Mouse (Mus musculus) embryonic facial prominence, embryonic 10.5 days (tissue): ENCODE data around the gene Mthfr. TPM values are rescaled to one million over a fixed set of nuclear protein-coding genes. Genes with fewer than 3 reads are reported as not detected.
A peak's percentile ranks its signal among the peaks of the same experiment; 100 is the strongest.

Experiments used
- DNase-seq: peaks from one replicate; pipeline ENCODE4 v3.0.0-alpha.2; 2017; ENCODE audit warnings: low spot score
- H3K27ac ChIP-seq: fragments of 300-500 bp; sonication (generic); replicated peaks from 2 replicates; pipeline ENCODE4 v1.5.1; 2016; ENCODE audit warnings: mild to moderate bottlenecking
- H3K27me3 ChIP-seq: fragments of 300-500 bp; sonication (generic); replicated peaks from 2 replicates; pipeline ENCODE4 v1.6.1; 2016; ENCODE audit warnings: low read depth, mild to moderate bottlenecking; ENCODE audit not compliant: poor library complexity, severe bottlenecking
- H3K36me3 ChIP-seq: fragments of 300-500 bp; sonication (generic); replicated peaks from 2 replicates; pipeline ENCODE4 v1.6.1; 2016; ENCODE audit warnings: mild to moderate bottlenecking, moderate library complexity
- H3K4me1 ChIP-seq: fragments of 300-500 bp; sonication (generic); 2 replicates; pipeline ENCODE4 v1.6.1; 2016
- H3K4me3 ChIP-seq: fragments of 300-500 bp; sonication (generic); 2 replicates; pipeline ENCODE4 v1.5.1; 2016; ENCODE audit warnings: mild to moderate bottlenecking, moderate library complexity
- H3K9me3 ChIP-seq: fragments of 300-500 bp; sonication (generic); 2 replicates; pipeline ENCODE4 v1.6.1; 2016; ENCODE audit warnings: mild to moderate bottlenecking
- WGBS: fragments of 180-500 bp; shearing (Covaris S2); methylation state at CpG from one replicate; pipeline ENCODE4 v1.1.7; 2016; 5-methylcytosine and 5-hydroxymethylcytosine counted together
- polyA plus RNA-seq: library from polyadenylated mRNA; unstranded; fragments of >200 nt; fragmentation: Nextera tagmentation; extraction: Ambion mirVana; gene quantifications from 2 replicates; pipeline ENCODE4 v1.2.1, GENCODE M21; 2016

The Mthfr gene
- polyA plus RNA-seq, 1 experiment from 2014 or later, result 25.4 TPM

DNA sequence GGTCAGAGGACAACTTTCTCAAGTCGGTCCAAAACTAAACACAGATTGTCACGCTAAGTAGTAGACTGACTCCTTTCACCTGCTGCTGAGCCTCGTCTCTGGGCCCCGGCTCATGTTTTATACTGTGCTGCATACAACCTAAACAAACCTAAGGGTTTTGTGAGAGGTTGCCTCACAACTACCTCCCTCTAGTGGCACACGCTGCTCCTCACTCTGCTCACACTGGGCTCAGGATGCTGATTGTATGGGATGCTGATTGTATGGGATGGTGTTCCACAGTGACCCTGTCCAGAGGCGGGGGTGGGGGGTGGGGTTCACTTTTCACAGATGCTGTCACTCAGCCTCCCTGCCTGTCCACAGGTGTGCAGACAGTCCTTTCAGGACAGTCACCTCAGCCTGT is 40.3 kb downstream of the Mthfr start:
- no peak overlapping the region for H3K4me3 ChIP-seq
- no peak for DNase-seq
- 61% methylated on average over 6 of the region's 6 CpGs for WGBS
- no peaks in the 10 kb centered on the region for H3K9me3 ChIP-seq
- H3K4me1 ChIP-seq, result peaks cover 30% of the 10 kb centered on the region
- H3K27me3 ChIP-seq, result peaks cover 5% of the 10 kb centered on the region; the same call in 1 of the 2 replicates
- peaks cover 30% of the 10 kb centered on the region for H3K36me3 ChIP-seq
- no peak overlapping the region for H3K27ac ChIP-seq

- no peak overlapping the region for H3K4me3 ChIP-seq
- H3K36me3 ChIP-seq, result peaks cover 30% of the 10 kb centered on the region
- H3K27me3 ChIP-seq, result peaks cover under 1% of the 10 kb centered on the region; the same call in 1 of the 2 replicates
- WGBS, result 91% methylated on average over 8 of the region's 8 CpGs
- no peaks in the 10 kb centered on the region for H3K9me3 ChIP-seq
- peaks cover 33% of the 10 kb centered on the region for H3K4me1 ChIP-seq
- no peak overlapping the region for H3K27ac ChIP-seq
- no peak for DNase-seq
Measured at GRCm38 (mm10) chr4:148079944-148080596, 41.2 kb downstream of the Mthfr start.

DNA sequence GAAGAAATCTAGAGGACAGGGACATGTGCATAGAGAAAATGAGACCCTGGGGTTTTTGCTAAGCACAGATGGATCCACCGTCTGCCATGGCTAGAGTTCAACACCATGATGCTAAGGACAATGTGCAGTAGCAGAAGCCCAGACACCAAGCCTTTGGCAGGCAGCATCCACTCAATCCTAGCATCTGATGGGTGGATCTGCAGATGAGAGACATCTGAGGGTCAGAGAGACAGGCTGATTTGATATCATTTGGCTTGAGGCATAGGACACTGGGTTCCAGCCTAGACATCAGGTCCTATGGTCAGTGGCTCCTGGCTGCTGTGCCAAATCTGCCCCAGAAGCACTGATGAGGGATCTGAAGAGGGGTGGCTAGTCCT is 41.7 kb downstream of the Mthfr start:
- H3K36me3 ChIP-seq, result peaks cover 30% of the 10 kb centered on the region
- no peak overlapping the region for H3K27ac ChIP-seq
- no peak overlapping the region for H3K4me3 ChIP-seq
- WGBS, result 87% methylated on average over 1 of the region's 1 CpGs
- H3K9me3 ChIP-seq, result no peaks in the 10 kb centered on the region
- no peak for DNase-seq
- no peaks in the 10 kb centered on the region; the same call in 1 of the 2 replicates for H3K27me3 ChIP-seq
- H3K4me1 ChIP-seq, result peaks cover 33% of the 10 kb centered on the region

DNA sequence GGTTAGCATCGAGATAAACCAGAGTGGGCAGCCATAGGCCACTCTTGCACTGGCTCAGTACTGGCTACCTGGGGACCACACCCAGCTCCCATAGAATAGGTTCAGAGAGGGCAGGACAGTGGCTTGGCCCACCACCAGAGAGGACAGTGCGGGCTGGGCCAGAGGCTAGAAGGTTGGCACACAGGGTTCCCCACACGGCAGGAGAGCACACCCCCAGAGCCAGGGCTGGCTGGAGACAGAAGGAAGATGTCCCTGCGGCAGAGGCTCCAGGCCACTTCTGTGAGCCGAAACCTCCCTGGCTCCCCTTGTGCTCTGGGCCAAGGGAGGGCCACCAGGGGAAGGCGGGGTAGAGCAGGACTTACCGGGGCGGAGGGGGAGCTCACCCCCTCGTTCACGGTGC is 42.3 kb downstream of the Mthfr start:
- Histone ChIP-seq H3K9me3 (no peaks in the 10 kb centered on the region), H3K4me1 (peaks cover 39% of the 10 kb centered on the region), H3K36me3 (peaks cover 30% of the 10 kb centered on the region), H3K27me3 (peaks cover 5% of the 10 kb centered on the region; the same call in 1 of the 2 replicates), H3K27ac (no peak overlapping the region), H3K4me3 (no peak overlapping the region)
- DNase-seq, result no peak
- 90% methylated on average over 10 of the region's 10 CpGs for WGBS

DNA sequence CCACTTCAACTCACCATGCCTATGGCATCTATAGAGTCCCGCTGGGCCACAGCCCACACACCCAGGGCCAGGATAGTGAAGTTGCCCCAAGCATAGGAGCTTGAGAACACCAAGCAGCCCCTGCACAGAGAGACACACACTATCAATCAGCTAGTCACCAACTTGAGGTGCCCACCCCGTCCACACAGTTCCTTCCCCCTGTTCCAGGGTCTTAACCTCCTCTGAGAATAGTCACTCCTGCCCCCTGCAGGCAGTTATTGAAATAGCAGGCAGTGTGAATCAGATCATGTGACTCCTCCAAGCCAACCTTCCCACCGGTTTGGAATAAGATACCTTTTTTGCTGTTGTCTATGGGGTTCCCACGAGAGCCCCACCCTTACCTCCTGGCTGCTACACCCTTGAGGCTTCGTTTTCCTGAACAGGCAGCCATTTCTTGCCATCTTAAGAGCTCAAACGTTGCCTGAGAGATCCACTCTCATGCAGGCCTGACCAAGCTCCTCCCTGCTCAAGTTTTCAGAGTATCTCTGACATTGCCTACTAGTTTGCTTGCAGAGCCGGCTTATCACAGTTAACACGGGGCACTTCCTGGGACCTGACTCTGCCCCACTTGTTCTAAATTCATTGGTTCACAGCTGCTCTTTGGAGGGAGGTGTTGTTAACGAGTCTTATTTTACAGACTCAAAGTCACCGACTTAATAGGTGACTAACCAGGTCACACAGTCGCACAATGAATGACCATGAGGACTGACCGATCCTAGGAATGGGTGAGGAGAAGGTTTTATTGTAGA is 43.6 kb downstream of the Mthfr start:
- Histone ChIP-seq H3K4me1 (peaks cover 51% of the 10 kb centered on the region), H3K9me3 (no peaks in the 10 kb centered on the region), H3K27ac (no peak overlapping the region), H3K27me3 (peaks cover 9% of the 10 kb centered on the region; the same call in 1 of the 2 replicates), H3K36me3 (peaks cover 30% of the 10 kb centered on the region), H3K4me3 (no peak overlapping the region)
- peak; percentile 74 for DNase-seq
- 52% methylated on average over 12 of the region's 12 CpGs for WGBS

- peak overlapping the region; percentile 63 for H3K27ac ChIP-seq
Measured at GRCm38 (mm10) chr4:148083176-148083899, 44.5 kb downstream of the Mthfr start.

DNA sequence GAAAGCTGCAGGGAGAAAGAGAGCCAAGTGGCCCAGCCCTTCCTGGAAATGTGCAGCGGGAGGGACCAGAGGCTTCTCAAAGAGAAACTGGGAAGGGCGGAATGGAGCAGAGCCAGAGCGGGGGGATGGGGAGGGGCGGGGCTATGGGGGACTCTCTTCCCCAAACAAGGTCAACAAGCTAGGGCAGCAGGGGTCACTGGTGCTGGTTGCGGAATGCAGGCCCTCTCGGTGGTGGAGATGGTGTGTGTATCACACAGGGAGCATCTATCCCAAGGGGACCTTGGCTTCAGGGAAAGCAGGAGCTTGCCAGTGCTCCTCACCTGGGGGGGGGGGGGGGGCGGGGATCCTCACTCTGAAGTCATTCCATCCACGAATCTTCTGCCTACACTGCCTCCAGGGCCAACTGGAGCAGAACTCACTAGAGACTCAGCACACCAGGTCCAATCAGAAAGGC is 45.4 kb downstream of the Mthfr start:
- Histone ChIP-seq H3K27me3 (peaks cover 9% of the 10 kb centered on the region; the same call in 1 of the 2 replicates), H3K27ac (peak overlapping the region; percentile 44), H3K4me1 (peaks cover 65% of the 10 kb centered on the region), H3K9me3 (no peaks in the 10 kb centered on the region), H3K36me3 (peaks cover 28% of the 10 kb centered on the region), H3K4me3 (peak overlapping the region; percentile 30)
- WGBS, result 5% methylated on average over 8 of the region's 8 CpGs
- peak; percentile 75 for DNase-seq

More at GRCm38 (mm10) chr4:148083176-148083899, 44.5 kb downstream of the Mthfr start:
- Histone ChIP-seq H3K36me3 (peaks cover 30% of the 10 kb centered on the region), H3K9me3 (no peaks in the 10 kb centered on the region), H3K4me3 (no peak overlapping the region), H3K4me1 (peaks cover 57% of the 10 kb centered on the region), H3K27me3 (peaks cover 9% of the 10 kb centered on the region; the same call in 1 of the 2 replicates)
- WGBS, result 51% methylated on average over 21 of the region's 21 CpGs
- no peak for DNase-seq

DNA sequence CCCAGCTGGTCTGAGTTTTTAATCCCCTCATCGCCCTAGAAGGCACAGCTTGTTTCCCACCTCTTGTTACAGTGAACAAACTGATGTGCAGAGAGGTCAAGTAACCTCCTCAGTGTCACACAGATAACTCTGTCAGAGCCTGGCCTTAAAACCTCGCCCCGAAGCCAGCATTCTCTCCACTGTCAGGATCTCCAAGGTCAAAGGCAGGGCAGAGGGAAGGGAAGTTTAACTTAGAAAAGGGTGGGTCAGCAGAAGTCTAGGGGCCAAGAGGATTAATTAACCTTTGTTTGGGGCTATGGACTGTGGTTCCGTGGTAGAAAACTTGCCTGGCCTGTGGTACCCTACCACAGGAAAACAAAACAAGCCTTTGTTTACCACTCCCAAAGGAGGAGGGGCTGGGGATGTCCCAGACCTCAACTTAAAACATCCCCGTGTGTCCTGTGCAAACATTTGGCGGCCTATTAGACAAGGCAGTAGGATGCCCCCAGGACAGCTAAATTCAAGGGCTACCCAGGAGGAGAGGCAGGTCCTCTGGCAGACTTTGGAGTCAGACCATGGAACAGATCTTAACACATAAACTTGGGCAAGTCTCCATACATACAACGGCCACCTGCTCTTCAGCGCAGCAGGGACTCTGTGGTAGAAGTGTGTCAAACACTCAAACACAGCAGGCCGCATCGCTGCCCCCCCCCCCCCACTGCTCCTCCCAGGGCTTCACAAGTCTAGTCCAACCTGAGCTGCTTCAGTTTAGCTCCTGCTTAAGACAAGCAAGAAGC is 46.4 kb downstream of the Mthfr start:
- 24% methylated on average over 10 of the region's 10 CpGs for WGBS
- Histone ChIP-seq H3K27me3 (peaks cover 9% of the 10 kb centered on the region; the same call in 1 of the 2 replicates), H3K4me1 (peaks cover 66% of the 10 kb centered on the region), H3K36me3 (peaks cover 18% of the 10 kb centered on the region), H3K4me3 (no peak overlapping the region), H3K27ac (no peak overlapping the region), H3K9me3 (no peaks in the 10 kb centered on the region)
- no peak for DNase-seq

- 68% methylated on average over 3 of the region's 3 CpGs for WGBS
- no peak overlapping the region for H3K27ac ChIP-seq
- H3K36me3 ChIP-seq, result peaks cover 12% of the 10 kb centered on the region
- H3K27me3 ChIP-seq, result peaks cover 9% of the 10 kb centered on the region; the same call in 1 of the 2 replicates
- DNase-seq, result no peak
- H3K4me1 ChIP-seq, result peaks cover 66% of the 10 kb centered on the region
- H3K9me3 ChIP-seq, result no peaks in the 10 kb centered on the region
- no peak overlapping the region for H3K4me3 ChIP-seq
Measured at GRCm38 (mm10) chr4:148085907-148086305, 47.0 kb downstream of the Mthfr start.

GRCm38 (mm10) chr4:148087091-148087906 is 48.4 kb downstream of the Mthfr start:
- Histone ChIP-seq H3K27me3 (peaks cover 9% of the 10 kb centered on the region; the same call in 1 of the 2 replicates), H3K9me3 (no peaks in the 10 kb centered on the region), H3K4me3 (peak overlapping the region; percentile 91), H3K36me3 (no peaks in the 10 kb centered on the region), H3K27ac (peak overlapping the region; percentile 90), H3K4me1 (peaks cover 66% of the 10 kb centered on the region)
- WGBS, result 4% methylated on average over 30 of the region's 30 CpGs
- no peak for DNase-seq

DNA sequence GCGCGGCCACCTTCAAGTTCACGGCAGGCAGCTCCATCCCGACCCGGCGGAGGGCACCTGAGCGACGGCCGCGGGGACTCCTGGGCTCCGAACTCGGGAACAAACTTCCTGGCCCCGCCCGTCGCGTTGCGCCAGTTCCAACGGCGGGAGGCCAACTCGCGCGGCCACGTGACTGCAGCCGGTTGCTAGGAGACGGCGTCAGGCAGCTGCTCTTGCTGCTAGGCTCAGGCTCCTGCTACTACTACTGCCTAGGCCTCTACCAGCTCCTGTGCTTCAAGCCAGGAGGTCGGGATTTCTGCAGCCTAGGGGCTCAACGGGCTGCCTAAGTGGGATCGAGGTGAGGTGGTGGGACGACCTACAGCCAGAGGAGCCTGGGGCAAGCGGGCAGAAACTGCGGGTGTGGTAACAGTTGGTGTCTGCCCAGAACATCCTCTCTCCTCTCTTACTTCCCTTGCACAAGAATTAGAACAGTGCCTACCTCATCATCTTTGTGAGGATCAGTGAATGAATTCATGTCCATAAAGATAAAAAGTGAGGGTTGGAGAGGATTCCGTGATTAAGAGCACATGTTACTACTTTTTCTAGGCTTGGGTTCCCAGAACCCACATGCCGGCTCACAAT is 49.1 kb downstream of the Mthfr start, which contains the start of gene Agtrap:
TSS of gene Agtrap (minus strand) at position 125 of the 621 bp plus-strand sequence.
- Histone ChIP-seq H3K27me3 (peaks cover 9% of the 10 kb centered on the region; the same call in 1 of the 2 replicates), H3K27ac (peak within 1 kb of the TSS; percentile 90), H3K4me1 (peaks cover 61% of the 10 kb centered on the region), H3K36me3 (no peaks in the 10 kb centered on the region), H3K9me3 (no peaks in the 10 kb centered on the region), H3K4me3 (peak within 1 kb of the TSS; percentile 91)
- WGBS, result 5% methylated on average over 34 of the region's 34 CpGs
- peak; percentile 94 for DNase-seq
